Mouse (Mus musculus) ES-Bruce4 (cell line): ENCODE results near the gene Adtrp.

Source experiments
- CTCF ChIP-seq: IDR thresholded peaks from one replicate; pipeline ENCODE4 v1.8.1; 2011; ENCODE audit warnings: low read depth, low read length
- POLR2A ChIP-seq: IDR thresholded peaks from one replicate; pipeline ENCODE4 v1.8.1; 2011; ENCODE audit warnings: low read length; ENCODE audit not compliant: insufficient read depth

DNA sequence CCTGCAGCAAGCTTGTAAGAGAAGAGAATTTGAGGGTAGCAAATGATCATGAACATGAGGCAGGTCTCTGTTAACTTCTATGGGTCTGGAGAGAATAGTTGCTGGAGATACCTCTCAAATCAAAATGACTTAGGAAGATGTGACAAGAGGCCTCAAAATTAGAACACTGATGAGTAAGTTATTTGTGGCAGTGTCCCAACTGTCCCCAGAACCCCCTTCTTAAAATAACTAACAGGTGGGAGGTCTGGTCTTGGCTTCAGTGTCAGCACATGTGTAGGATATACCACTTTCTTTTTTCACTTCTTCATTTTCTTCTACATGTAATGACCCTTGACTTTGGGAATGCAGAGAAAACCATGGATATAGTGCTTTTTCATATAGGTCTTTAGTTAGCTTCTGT is 33.0 kb upstream of the Adtrp start:
- TF ChIP-seq POLR2A (no peak), CTCF (no peak)
